ENCODE assay signal across 1 mouse cellular context in the genomic region with DNA sequence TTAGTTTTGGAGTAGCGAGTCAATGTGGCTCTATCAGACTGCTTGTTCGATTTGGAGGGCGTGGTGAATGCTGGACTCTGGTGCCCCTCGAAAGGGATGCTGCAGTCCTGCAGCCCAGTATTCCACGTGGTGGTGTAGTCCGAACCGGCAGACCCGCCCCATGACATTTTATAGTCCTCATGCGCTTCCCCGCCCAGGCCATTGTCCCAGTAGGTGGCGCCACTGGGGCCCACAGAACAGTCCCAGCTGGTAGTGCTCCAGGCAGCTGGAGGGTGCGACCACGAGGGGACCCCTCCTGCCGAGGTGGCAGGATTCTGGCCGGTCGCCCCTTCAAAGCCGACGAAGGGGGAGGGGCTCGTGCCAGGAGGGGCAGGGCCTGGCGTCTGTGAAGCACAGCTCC.
TF ChIP-seq lines count a peak whose summit lies in the region.

No protein-coding gene starts in this region.

TF ChIP-seq in ES-E14, 5 proteins besides CTCF, POLR2A, EP300 and RAD21:
- TF ChIP-seq HCFC1 (IDR thresholded peaks at IDR 0.05; ENCODE audit: borderline replicate concordance, insufficient read depth, low read length) (no peak), ZC3H11A (IDR thresholded peaks at IDR 0.05; ENCODE audit: borderline replicate concordance, low read depth, low read length) (no peak), ZNF384 (IDR thresholded peaks at IDR 0.05; ENCODE audit: low read depth, low read length) (no peak)
